Mouse (Mus musculus) myocyte (in vitro differentiated cells): ENCODE results near the gene Tmem239.

Experiments
- CEBPB ChIP-seq: IDR thresholded peaks from 2 replicates; pipeline ENCODE4 v1.6.1; 2011; ENCODE audit warnings: mild to moderate bottlenecking, moderate library complexity; ENCODE audit not compliant: poor library complexity, insufficient read depth, severe bottlenecking
- MAX ChIP-seq: IDR thresholded peaks from one replicate; pipeline ENCODE4 v1.6.1; 2011; ENCODE audit warnings: low read depth, mild to moderate bottlenecking, control low read depth
- MYOD1 ChIP-seq, 3 experiments: IDR thresholded peaks; one replicate each; pipeline ENCODE4 v1.6.1; 2011; ENCODE audit warnings: control low read depth in 2 of 3, low read depth in 2 of 3, mild to moderate bottlenecking in 2 of 3, moderate library complexity in 1 of 3; ENCODE audit not compliant: insufficient read length in 2 of 3, control insufficient read depth in 1 of 3
- MYOG ChIP-seq, 3 experiments: IDR thresholded peaks; one replicate each; pipeline ENCODE4 v1.6.1; 2011; ENCODE audit warnings: control low read depth in 2 of 3, low read depth in 2 of 3, mild to moderate bottlenecking in 2 of 3; ENCODE audit not compliant: insufficient read length in 2 of 3, control insufficient read depth in 1 of 3, insufficient read depth in 1 of 3
- POLR2A ChIP-seq: IDR thresholded peaks from one replicate; pipeline ENCODE4 v1.6.1; 2011; ENCODE audit warnings: low read depth, mild to moderate bottlenecking, control low read depth, moderate library complexity; ENCODE audit not compliant: insufficient read length
- POLR2AphosphoS2 ChIP-seq: IDR thresholded peaks from one replicate; pipeline ENCODE4 v1.6.1; 2011; ENCODE audit warnings: low read depth, control low read depth; ENCODE audit not compliant: insufficient read length
- REST ChIP-seq: IDR thresholded peaks from one replicate; pipeline ENCODE4 v1.6.1; 2011; ENCODE audit warnings: mild to moderate bottlenecking, control low read depth, moderate library complexity; ENCODE audit not compliant: insufficient read depth, insufficient read length
- TCF12 ChIP-seq: IDR thresholded peaks from one replicate; pipeline ENCODE4 v1.6.1; 2011; ENCODE audit warnings: mild to moderate bottlenecking, control low read depth; ENCODE audit not compliant: poor library complexity, insufficient read depth, severe bottlenecking
- TCF3 ChIP-seq: IDR thresholded peaks from one replicate; pipeline ENCODE4 v1.6.1; 2011; ENCODE audit warnings: low read depth, control low read depth; ENCODE audit not compliant: insufficient read length
- USF1 ChIP-seq: IDR thresholded peaks from one replicate; pipeline ENCODE4 v1.6.1; 2011; ENCODE audit warnings: low read depth, mild to moderate bottlenecking, control low read depth, moderate library complexity

DNA sequence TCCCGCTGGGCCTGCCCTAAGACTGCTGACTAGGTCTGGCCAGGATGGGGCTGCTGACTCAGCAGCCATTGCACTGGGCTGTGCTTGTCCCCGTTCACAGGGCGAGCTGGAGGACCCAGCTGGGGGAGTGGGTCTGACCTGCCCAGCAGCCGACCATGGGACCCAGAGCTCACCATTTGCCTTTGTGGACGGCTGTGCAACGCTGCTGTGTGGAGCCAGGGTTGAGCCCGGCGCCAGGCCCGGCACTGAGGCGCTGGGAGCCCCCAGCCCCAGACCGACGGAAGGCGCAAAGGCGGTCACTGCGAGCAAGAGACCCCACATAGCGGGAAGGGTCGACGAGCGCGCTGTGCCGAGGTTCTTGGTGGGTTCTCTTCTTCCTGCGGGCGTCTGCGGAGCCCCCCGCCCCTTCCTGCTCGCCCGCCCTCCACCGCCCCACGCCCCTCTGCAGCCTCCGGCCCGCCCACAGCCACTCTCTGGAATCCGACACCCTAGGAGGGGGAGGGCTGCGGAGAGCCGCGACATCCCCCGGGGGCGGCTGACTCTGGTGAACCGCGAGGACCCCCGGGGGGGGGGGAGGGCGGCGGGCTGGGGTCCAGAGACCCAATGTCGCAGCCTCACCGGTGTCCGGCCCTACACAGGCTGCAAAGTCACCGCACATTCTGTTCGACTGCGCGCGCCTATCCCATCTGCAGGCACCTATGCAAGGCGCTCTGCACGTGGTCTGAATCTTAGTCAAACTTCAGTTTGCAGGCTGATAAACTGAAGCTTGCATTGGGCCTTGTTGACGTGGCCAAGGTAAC lies 8.9 kb upstream of the Tmem239 start, which contains the start of gene Cpxm1:
- TF ChIP-seq USF1 (no peak), POLR2A (no peak), MYOD1 (IDR thresholded peaks at IDR 0.05; ENCODE audit: control insufficient read depth in 1 of 3, insufficient read length in 2 of 3, low read depth in 2 of 3) (no peak), TCF12 (no peak), MAX (no peak), TCF3 (no peak), REST (no peak), MYOG (IDR thresholded peaks at IDR 0.05; ENCODE audit: control insufficient read depth in 1 of 3, insufficient read depth in 1 of 3, insufficient read length in 2 of 3, low read depth in 2 of 3) (no peak), POLR2AphosphoS2 (no peak), CEBPB (no peak)
